Mouse (Mus musculus) midbrain, embryonic 16.5 days (tissue): ENCODE measurements at regions not wholly inside any gene's neighbourhood (a gene's known extent, or its start where the extent isn't known, plus 50 kb on each side); places are given as distances from the start of the nearest gene placed in this dataset.

Source experiments
- ATAC-seq: fragments of 200-750 bp; cut with Nextera tagmentation; 2 replicates; pipeline ENCODE4 v1.8.0; 2017; ENCODE audit warnings: moderate TSS enrichment
- H3K27ac ChIP-seq: fragments of 300-500 bp; sonication (generic); 2 replicates; pipeline ENCODE4 v1.5.1; 2014; ENCODE audit warnings: mild to moderate bottlenecking, low read length, mixed read lengths
- H3K27me3 ChIP-seq: fragments of 300-500 bp; sonication (generic); 2 replicates; pipeline ENCODE4 v1.6.1; 2014; ENCODE audit warnings: low read depth, low read length, mixed read lengths; ENCODE audit not compliant: control insufficient read depth, insufficient read depth
- H3K36me3 ChIP-seq: fragments of 300-500 bp; sonication (generic); 2 replicates; pipeline ENCODE4 v1.6.1; 2014; ENCODE audit warnings: mild to moderate bottlenecking, low read length, moderate library complexity, mixed read lengths; ENCODE audit not compliant: control insufficient read depth, insufficient read depth
- H3K4me1 ChIP-seq: fragments of 300-500 bp; sonication (generic); 2 replicates; pipeline ENCODE4 v1.6.1; 2014; ENCODE audit warnings: mild to moderate bottlenecking, low read length, mixed read lengths; ENCODE audit not compliant: control insufficient read depth, insufficient read depth
- H3K4me2 ChIP-seq: fragments of 300-500 bp; sonication (generic); 2 replicates; pipeline ENCODE4 v1.6.1; 2014; ENCODE audit warnings: mild to moderate bottlenecking, low read length, mixed read lengths
- H3K4me3 ChIP-seq: fragments of 300-500 bp; sonication (generic); 2 replicates; pipeline ENCODE4 v1.5.1; 2014; ENCODE audit warnings: low read depth, mild to moderate bottlenecking, low read length, moderate library complexity, mixed read lengths
- H3K9ac ChIP-seq: fragments of 300-500 bp; sonication (generic); 2 replicates; pipeline ENCODE4 v1.6.1; 2014; ENCODE audit warnings: low read depth, low read length, mixed read lengths
- H3K9me3 ChIP-seq: fragments of 300-500 bp; sonication (generic); replicated peaks from 2 replicates; pipeline ENCODE4 v1.6.1; 2014; ENCODE audit warnings: mild to moderate bottlenecking, low read length, mixed read lengths; ENCODE audit not compliant: control insufficient read depth, poor library complexity, severe bottlenecking
- WGBS: fragments of 180-500 bp; shearing (Covaris S2); extraction: QIAGEN DNeasy Blood & Tissue Kit; methylation state at CpG from one replicate; pipeline ENCODE4 v1.1.7; 2014; 5-methylcytosine and 5-hydroxymethylcytosine counted together

- H3K27ac ChIP-seq: no peak overlapping the region
- H3K4me2 ChIP-seq: no peak overlapping the region
- no peak for ATAC-seq
- H3K9ac ChIP-seq: no peak overlapping the region
- peaks cover 11% of the 10 kb centered on the region for H3K4me1 ChIP-seq
- no peaks in the 10 kb centered on the region for H3K27me3 ChIP-seq
- H3K36me3 ChIP-seq: no peaks in the 10 kb centered on the region
- no peak overlapping the region for H3K4me3 ChIP-seq
- no peaks in the 10 kb centered on the region for H3K9me3 ChIP-seq
- WGBS: 37% methylated on average over 7 of the region's 7 CpGs
These were observed 102.5 kb upstream of the Unc5b start for GRCm38 (mm10) chr10:60933891-60934290.

GRCm38 (mm10) chr10:60932855-60933254 lies 101.5 kb upstream of the Unc5b start:
- Histone ChIP-seq H3K9me3 (no peaks in the 10 kb centered on the region), H3K4me1 (peaks cover 11% of the 10 kb centered on the region), H3K27me3 (no peaks in the 10 kb centered on the region), H3K36me3 (no peaks in the 10 kb centered on the region), H3K4me2 (no peak overlapping the region), H3K27ac (no peak overlapping the region), H3K4me3 (no peak overlapping the region), H3K9ac (no peak overlapping the region)
- ATAC-seq: no peak
- WGBS: 32% methylated on average over 3 of the region's 3 CpGs

GRCm38 (mm10) chr10:60931891-60932378 lies 100.6 kb upstream of the Unc5b start:
- Histone ChIP-seq H3K27me3 (no peaks in the 10 kb centered on the region), H3K4me1 (peaks cover 8% of the 10 kb centered on the region; the same call in 1 of the 2 replicates), H3K9me3 (no peaks in the 10 kb centered on the region), H3K4me2 (no peak overlapping the region), H3K4me3 (no peak overlapping the region), H3K27ac (no peak overlapping the region), H3K36me3 (no peaks in the 10 kb centered on the region), H3K9ac (no peak overlapping the region)
- ATAC-seq: no peak
- WGBS: 57% methylated on average over 22 of the region's 22 CpGs

- Histone ChIP-seq H3K27me3 (peaks cover 2% of the 10 kb centered on the region; the same call in 1 of the 2 replicates), H3K4me1 (0 out of 2 replicates have a peak, but pooled peaks cover 3% of the 10 kb centered on the region), H3K9ac (no peak overlapping the region), H3K4me2 (no peak overlapping the region), H3K9me3 (no peaks in the 10 kb centered on the region), H3K27ac (no peak overlapping the region), H3K36me3 (no peaks in the 10 kb centered on the region), H3K4me3 (no peak overlapping the region)
- 71% methylated on average over 7 of the region's 7 CpGs for WGBS
- no peak for ATAC-seq
These were observed 97.3 kb upstream of the Unc5b start for GRCm38 (mm10) chr10:60928646-60929045.

GRCm38 (mm10) chr10:60928164-60928563 lies 96.8 kb upstream of the Unc5b start:
- H3K4me1 ChIP-seq: 0 out of 2 replicates have a peak, but pooled peaks cover 3% of the 10 kb centered on the region
- H3K4me3 ChIP-seq: no peak overlapping the region
- no peaks in the 10 kb centered on the region for H3K9me3 ChIP-seq
- no peak overlapping the region for H3K4me2 ChIP-seq
- WGBS: 79% methylated on average over 8 of the region's 8 CpGs
- no peaks in the 10 kb centered on the region for H3K36me3 ChIP-seq
- no peak overlapping the region for H3K27ac ChIP-seq
- ATAC-seq: no peak
- peaks cover 2% of the 10 kb centered on the region; the same call in 1 of the 2 replicates for H3K27me3 ChIP-seq
- no peak overlapping the region for H3K9ac ChIP-seq

GRCm38 (mm10) chr10:60926632-60927031 lies 95.3 kb upstream of the Unc5b start:
- no peak overlapping the region for H3K27ac ChIP-seq
- 0 out of 2 replicates have a peak, but pooled peaks cover 3% of the 10 kb centered on the region for H3K4me1 ChIP-seq
- H3K27me3 ChIP-seq: peaks cover 2% of the 10 kb centered on the region; the same call in 1 of the 2 replicates
- H3K9me3 ChIP-seq: no peaks in the 10 kb centered on the region
- H3K4me3 ChIP-seq: no peak overlapping the region
- no peaks in the 10 kb centered on the region for H3K36me3 ChIP-seq
- H3K9ac ChIP-seq: no peak overlapping the region
- ATAC-seq: no peak
- 88% methylated on average over 12 of the region's 12 CpGs for WGBS
- H3K4me2 ChIP-seq: no peak overlapping the region

GRCm38 (mm10) chr10:60925644-60926043 lies 94.3 kb upstream of the Unc5b start:
- Histone ChIP-seq H3K9ac (no peak overlapping the region), H3K4me1 (0 out of 2 replicates have a peak, but pooled peaks cover 3% of the 10 kb centered on the region), H3K27ac (no peak overlapping the region), H3K9me3 (no peaks in the 10 kb centered on the region), H3K4me3 (no peak overlapping the region), H3K27me3 (peaks cover 2% of the 10 kb centered on the region; the same call in 1 of the 2 replicates), H3K36me3 (no peaks in the 10 kb centered on the region), H3K4me2 (no peak overlapping the region)
- 64% methylated on average over 2 of the region's 2 CpGs for WGBS
- no peak for ATAC-seq

GRCm38 (mm10) chr10:60925198-60925597 lies 93.8 kb upstream of the Unc5b start:
- peaks cover 2% of the 10 kb centered on the region; the same call in 1 of the 2 replicates for H3K27me3 ChIP-seq
- H3K9ac ChIP-seq: no peak overlapping the region
- H3K9me3 ChIP-seq: no peaks in the 10 kb centered on the region
- no peaks in the 10 kb centered on the region for H3K36me3 ChIP-seq
- H3K4me3 ChIP-seq: no peak overlapping the region
- no peak overlapping the region for H3K27ac ChIP-seq
- H3K4me2 ChIP-seq: no peak overlapping the region
- 43% methylated on average over 2 of the region's 2 CpGs for whole genome bisulfite sequencing
- ATAC-seq: no peak
- 0 out of 2 replicates have a peak, but pooled peaks cover 3% of the 10 kb centered on the region for H3K4me1 ChIP-seq

- no peak overlapping the region for H3K4me3 ChIP-seq
- H3K4me2 ChIP-seq: no peak overlapping the region
- H3K9ac ChIP-seq: no peak overlapping the region
- H3K36me3 ChIP-seq: no peaks in the 10 kb centered on the region
- no peak for ATAC-seq
- H3K27me3 ChIP-seq: peaks cover 2% of the 10 kb centered on the region; the same call in 1 of the 2 replicates
- no peak overlapping the region for H3K27ac ChIP-seq
- WGBS: 19% methylated on average over 11 of the region's 11 CpGs
- H3K4me1 ChIP-seq: 0 out of 2 replicates have a peak, but pooled peaks cover 3% of the 10 kb centered on the region
- H3K9me3 ChIP-seq: no peaks in the 10 kb centered on the region
These were observed 92.4 kb upstream of the Unc5b start for GRCm38 (mm10) chr10:60923806-60924205.
